Mouse (Mus musculus) heart, adult 2 months (tissue): Measurements from ENCODE around the gene Ncor2. TPM values are rescaled to one million over a fixed set of nuclear protein-coding genes. Genes with fewer than 3 reads are reported as not detected.

Experiments used
- DNase-seq, 2 experiments: peaks; one replicate each; pipeline ENCODE4 v3.0.0; 2021
- H3K27ac ChIP-seq: fragments of 200-600 bp; 2 replicates; pipeline ENCODE4 v1.8.1; 2022
- H3K27me3 ChIP-seq: fragments of 200-500 bp; 2 replicates; pipeline ENCODE4 v1.6.1; 2012; ENCODE audit warnings: mild to moderate bottlenecking, low read length, inconsistent platforms, mixed read lengths; ENCODE audit not compliant: control insufficient read depth, insufficient read depth
- H3K36me3 ChIP-seq: fragments of 200-500 bp; 2 replicates; pipeline ENCODE4 v1.6.1; 2012; ENCODE audit warnings: low read length, inconsistent platforms; ENCODE audit not compliant: control insufficient read depth, insufficient read depth
- H3K4me1 ChIP-seq: fragments of 200-500 bp; 2 replicates; pipeline ENCODE4 v1.6.1; 2011; ENCODE audit warnings: low read length; ENCODE audit not compliant: control insufficient read depth, insufficient read depth
- H3K4me3 ChIP-seq: fragments of 200-600 bp; 2 replicates; pipeline ENCODE4 v1.8.1; 2022
- H3K79me2 ChIP-seq: fragments of 200-500 bp; replicated peaks from 2 replicates; pipeline ENCODE4 v1.6.1; 2012; ENCODE audit warnings: mild to moderate bottlenecking, inconsistent platforms, low read length, moderate library complexity, mixed read lengths; ENCODE audit not compliant: control insufficient read depth, insufficient read depth
- H3K9ac ChIP-seq: fragments of 200-500 bp; 2 replicates; pipeline ENCODE4 v1.6.1; 2012; ENCODE audit warnings: low read depth, mild to moderate bottlenecking, control low read depth, inconsistent platforms, low read length, mixed read lengths
- CTCF ChIP-seq: fragments of 200-600 bp; IDR thresholded peaks from 2 replicates; pipeline ENCODE4 v1.8.1; 2022; ENCODE audit warnings: antibody characterized with exemption, mild to moderate bottlenecking, moderate library complexity
- EP300 ChIP-seq: fragments of 200-500 bp; IDR thresholded peaks from 2 replicates; pipeline ENCODE4 v1.6.1; 2011; ENCODE audit warnings: low read depth, low read length, control low read depth; ENCODE audit not compliant: insufficient read depth
- POLR2A ChIP-seq: fragments of 200-500 bp; IDR thresholded peaks from 2 replicates; pipeline ENCODE4 v1.6.1; 2011; ENCODE audit warnings: mild to moderate bottlenecking, low read depth, low read length, control low read depth; ENCODE audit not compliant: insufficient read depth
- WGBS: fragments of 180-500 bp; shearing (Covaris S2); methylation state at CpG from one replicate; pipeline ENCODE4 v1.1.7; 2018; 5-methylcytosine and 5-hydroxymethylcytosine counted together
- intact Hi-C: fragments of 180-260 bp; cut with DNase I; formaldehyde crosslinking; loops from one replicate; pipeline ENCODE4 v1.15.1; 2025
- polyA plus RNA-seq: library from polyadenylated mRNA; depleted of rRNA; stranded (reverse); fragments of >200 nt; gene quantifications from 2 replicates; pipeline ENCODE4 v1.2.3, GENCODE M21; 2012
- total RNA-seq, 2 experiments: library from RNA; stranded (reverse); gene quantifications; 2 replicates each; pipeline ENCODE4 v1.2.3; 2021

Gene Ncor2
- total and polyA plus RNA-seq, 3 experiments: 39.1 to 77.5 (median 73.5) TPM

DNA sequence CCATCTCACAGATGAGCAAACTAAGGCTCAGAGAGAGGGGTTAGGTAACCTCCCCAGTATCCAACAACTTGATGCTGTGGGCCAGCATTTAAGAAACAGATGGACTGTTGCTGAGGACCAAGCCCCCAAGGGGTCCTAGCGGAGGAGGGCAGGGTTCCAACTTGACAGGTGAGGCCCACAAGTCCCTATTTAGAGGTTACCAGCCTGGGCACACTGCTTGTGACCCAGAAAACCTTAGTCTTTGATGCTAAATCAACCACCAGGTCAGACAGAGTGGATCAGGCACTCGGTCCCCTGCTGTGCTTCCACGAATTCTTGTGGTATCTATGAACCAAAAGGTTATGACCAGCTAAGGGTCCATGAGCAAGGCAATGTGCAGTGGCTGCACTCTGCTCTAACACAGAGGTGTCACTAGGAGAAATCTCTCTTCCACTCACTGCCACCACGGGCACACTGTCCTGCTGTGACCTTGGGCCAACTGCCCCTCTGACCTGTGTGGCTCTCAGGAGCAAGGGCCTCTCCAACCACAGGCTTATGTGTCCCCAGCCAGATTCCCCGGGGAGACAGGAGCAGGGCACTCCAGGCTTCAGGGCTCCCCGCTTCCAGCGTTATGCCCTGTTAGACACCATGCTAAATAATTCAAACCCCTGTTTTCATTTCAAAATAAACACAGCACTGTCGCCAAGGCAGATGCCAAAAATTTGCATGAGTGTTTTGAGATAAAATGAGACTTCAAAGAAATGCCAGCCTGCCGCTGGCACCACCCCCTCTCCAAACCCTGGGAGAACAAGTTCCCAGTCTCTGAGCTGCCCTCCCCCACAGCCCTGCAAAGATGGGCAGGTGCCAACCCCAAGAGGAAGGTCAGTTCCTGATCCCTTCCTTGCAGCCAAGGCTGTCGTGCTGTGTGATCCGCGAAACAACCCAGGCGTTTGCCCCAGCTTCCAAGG, 4.0 kb downstream of the Ncor2 start:
- Histone ChIP-seq H3K9ac (peak overlapping the region; percentile 22; the same call in 1 of the 2 replicates), H3K4me1 (peaks cover 35% of the 10 kb centered on the region)

DNA sequence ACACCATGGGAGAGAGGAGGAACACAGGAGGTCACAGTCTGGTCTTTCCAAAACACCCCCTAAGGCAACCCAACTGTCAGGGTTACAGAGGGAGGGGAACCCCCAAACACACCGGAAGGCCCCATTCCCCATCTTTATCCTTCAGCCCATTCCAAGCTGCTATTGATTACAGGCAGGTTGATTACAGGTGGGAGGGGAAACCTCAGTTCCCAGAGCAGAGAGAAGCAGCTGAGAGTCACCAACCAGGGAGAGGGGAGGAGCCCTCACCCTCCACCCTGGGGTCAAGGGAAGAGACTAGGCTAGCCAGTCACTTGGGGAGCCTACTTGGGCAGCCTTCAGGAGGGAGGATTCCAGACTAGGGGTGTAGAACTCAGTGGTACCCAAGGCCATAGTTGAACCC, 5.2 kb downstream of the Ncor2 start:
- no peak for DNase-seq
- Histone ChIP-seq H3K4me1 (peaks cover 40% of the 10 kb centered on the region), H3K27ac (no peak overlapping the region), H3K4me3 (no peak overlapping the region), H3K27me3 (no peaks in the 10 kb centered on the region), H3K9ac (no peak overlapping the region), H3K36me3 (no peaks in the 10 kb centered on the region; the same call in 1 of the 2 replicates), H3K79me2 (peaks cover 11% of the 10 kb centered on the region)
- intact Hi-C loops: no loop called here
- TF ChIP-seq EP300 (no peak), POLR2A (no peak), CTCF (no peak)
- 94% methylated on average over 1 of the region's 1 CpGs for WGBS

More for the DNA sequence above, 4.0 kb downstream of the Ncor2 start:
- intact Hi-C loops: loop anchor here (5.0 kb wide), 1 partner anchor 92 kb away; no protein-coding TSS in a partner anchor
- H3K27me3 ChIP-seq: no peaks in the 10 kb centered on the region
- 38% methylated on average over 13 of the region's 13 CpGs for WGBS
- peak overlapping the region; percentile 77 for H3K27ac ChIP-seq
- peak; percentile 71 to 83 for DNase-seq
- H3K4me3 ChIP-seq: no peak overlapping the region
- TF ChIP-seq EP300: 0 out of 2 replicates have a peak, but pooled peaks have one; percentile 39
- TF ChIP-seq POLR2A: no peak
- no peak for TF ChIP-seq CTCF
- peaks cover 11% of the 10 kb centered on the region for H3K79me2 ChIP-seq
- H3K36me3 ChIP-seq: no peaks in the 10 kb centered on the region; the same call in 1 of the 2 replicates

DNA sequence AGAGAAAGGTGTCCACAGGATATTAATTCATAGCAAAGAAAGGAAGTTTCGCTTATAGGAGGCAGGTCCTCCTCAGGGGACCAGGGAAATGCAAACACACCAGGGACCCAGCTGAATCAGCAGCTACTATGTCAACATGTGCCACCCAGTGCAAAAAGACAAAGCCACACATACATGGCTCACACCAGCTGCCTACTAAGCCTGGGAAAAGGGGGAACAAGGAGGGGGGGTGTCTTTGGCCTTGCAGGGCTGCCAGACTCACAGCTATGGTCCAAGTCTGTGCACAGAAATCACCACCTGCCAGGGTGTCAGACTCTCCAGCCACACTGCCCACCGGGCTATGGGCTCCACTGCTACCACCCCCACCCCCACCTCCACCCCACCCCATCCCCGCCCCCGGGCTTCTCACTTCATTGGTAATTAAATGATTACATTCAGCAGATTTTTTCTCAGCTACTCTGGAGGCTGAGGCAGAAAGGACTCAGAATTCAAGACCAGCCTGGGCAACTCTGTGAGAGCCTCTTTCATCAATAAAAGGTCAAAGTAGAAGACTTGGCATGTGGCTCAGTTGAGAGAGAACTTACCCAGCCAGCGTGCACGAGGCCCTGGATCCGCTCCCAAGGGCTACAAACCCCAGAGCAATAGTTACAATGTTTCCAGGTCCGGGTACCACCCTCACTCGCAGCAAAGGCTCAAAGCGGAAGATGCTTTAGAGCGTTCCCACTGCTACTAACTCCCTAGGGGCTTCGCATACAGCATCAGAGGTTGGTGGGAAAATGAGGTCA, 6.0 kb downstream of the Ncor2 start:
- Histone ChIP-seq H3K9ac (no peak overlapping the region), H3K27ac (no peak overlapping the region), H3K4me3 (no peak overlapping the region), H3K4me1 (peaks cover 40% of the 10 kb centered on the region), H3K36me3 (no peaks in the 10 kb centered on the region; the same call in 1 of the 2 replicates), H3K79me2 (peaks cover 11% of the 10 kb centered on the region), H3K27me3 (no peaks in the 10 kb centered on the region)
- intact Hi-C loops: no loop called here
- no peak for DNase-seq
- 60% methylated on average over 12 of the region's 12 CpGs for WGBS
- TF ChIP-seq CTCF (no peak), EP300 (no peak), POLR2A (no peak)

DNA sequence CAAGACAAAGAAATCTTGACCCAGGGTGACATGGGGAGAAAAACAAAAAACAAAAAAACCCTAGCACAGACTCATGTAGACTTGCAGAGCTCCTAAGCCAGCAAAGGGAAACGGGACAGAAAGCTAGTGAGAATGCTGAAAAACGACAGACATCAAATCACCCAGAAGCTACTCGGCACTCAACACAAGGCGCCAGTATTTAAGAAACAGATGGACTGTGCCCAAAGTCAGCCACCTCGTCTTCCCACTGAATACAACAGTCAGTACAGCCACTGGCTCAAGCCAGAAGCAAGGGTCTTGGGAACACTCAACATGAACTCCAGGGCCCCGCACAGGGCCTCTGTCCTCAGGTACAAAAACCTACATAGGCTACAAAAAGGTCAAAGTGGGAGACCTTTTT, 7.8 kb downstream of the Ncor2 start:
- no peak for DNase-seq
- Histone ChIP-seq H3K36me3 (no peaks in the 10 kb centered on the region; the same call in 1 of the 2 replicates), H3K4me3 (no peak overlapping the region), H3K4me1 (peaks cover 52% of the 10 kb centered on the region), H3K27me3 (no peaks in the 10 kb centered on the region), H3K79me2 (peaks cover 13% of the 10 kb centered on the region), H3K9ac (no peak overlapping the region), H3K27ac (no peak overlapping the region)
- intact Hi-C loops: no loop called here
- 43% methylated on average over 6 of the region's 6 CpGs for WGBS
- TF ChIP-seq EP300 (no peak), POLR2A (no peak), CTCF (no peak)

DNA sequence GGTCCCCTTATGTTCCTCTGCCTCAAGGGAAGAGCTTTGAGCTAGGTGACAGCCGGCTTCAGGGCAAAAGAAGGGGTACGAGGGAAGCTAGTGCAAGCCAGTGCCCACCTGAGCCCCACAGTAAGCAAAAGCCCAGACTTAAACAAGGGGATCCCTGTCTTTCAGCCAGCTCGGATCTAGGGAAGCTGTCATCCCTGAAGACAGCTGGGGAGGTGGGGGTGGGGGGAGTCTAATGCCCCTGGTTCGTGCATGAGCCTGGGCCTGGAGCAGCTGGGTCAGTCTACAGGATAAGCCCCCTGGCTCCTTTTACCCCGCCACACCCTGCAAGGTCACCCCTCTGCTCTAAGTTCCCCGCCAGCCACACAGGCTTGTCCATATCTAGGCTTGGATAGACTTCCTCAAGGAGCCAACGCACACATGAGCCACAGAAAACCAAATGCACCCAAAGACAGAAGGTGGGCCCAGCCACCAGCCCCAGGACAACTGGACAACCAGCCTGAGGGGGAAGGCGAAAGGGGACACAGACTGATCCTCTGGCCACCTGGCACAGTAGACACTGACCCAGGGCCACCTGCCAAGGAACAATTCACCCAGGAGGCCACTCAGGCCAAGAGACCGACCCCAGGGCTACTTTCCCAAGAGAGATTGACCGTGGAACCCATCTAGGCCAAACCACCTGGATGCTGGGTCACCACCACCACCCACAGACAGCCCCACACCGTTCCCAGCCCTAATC, 8.7 kb downstream of the Ncor2 start:
- TF ChIP-seq CTCF: no peak
- TF ChIP-seq POLR2A: no peak
- TF ChIP-seq EP300: no peak
- no peaks in the 10 kb centered on the region for H3K27me3 ChIP-seq
- no peak overlapping the region for H3K4me3 ChIP-seq
- peaks cover 54% of the 10 kb centered on the region for H3K4me1 ChIP-seq
- H3K79me2 ChIP-seq: peaks cover 13% of the 10 kb centered on the region
- H3K36me3 ChIP-seq: no peaks in the 10 kb centered on the region; the same call in 1 of the 2 replicates
- 62% methylated on average over 11 of the region's 11 CpGs for WGBS
- DNase-seq: no peak
- intact Hi-C loops: no loop called here
- no peak overlapping the region for H3K9ac ChIP-seq
- H3K27ac ChIP-seq: no peak overlapping the region
